Mouse (Mus musculus) heart, adult 2 months (tissue): ENCODE measurements around the gene Lgr5.

ENCODE experiments used
- CTCF ChIP-seq: fragments of 200-600 bp; IDR thresholded peaks from 2 replicates; pipeline ENCODE4 v1.8.1; 2022; ENCODE audit warnings: antibody characterized with exemption, mild to moderate bottlenecking, moderate library complexity
- EP300 ChIP-seq: fragments of 200-500 bp; IDR thresholded peaks from 2 replicates; pipeline ENCODE4 v1.6.1; 2011; ENCODE audit warnings: low read depth, low read length, control low read depth; ENCODE audit not compliant: insufficient read depth
- POLR2A ChIP-seq: fragments of 200-500 bp; IDR thresholded peaks from 2 replicates; pipeline ENCODE4 v1.6.1; 2011; ENCODE audit warnings: mild to moderate bottlenecking, low read depth, low read length, control low read depth; ENCODE audit not compliant: insufficient read depth

- TF ChIP-seq POLR2A (no peak), CTCF (no peak), EP300 (no peak)
These were observed 399 bp upstream of the Lgr5 start for GRCm38 (mm10) chr10:115587979-115588378.
